ENCODE assay signal across 14 mouse cellular contexts in the genomic region with DNA sequence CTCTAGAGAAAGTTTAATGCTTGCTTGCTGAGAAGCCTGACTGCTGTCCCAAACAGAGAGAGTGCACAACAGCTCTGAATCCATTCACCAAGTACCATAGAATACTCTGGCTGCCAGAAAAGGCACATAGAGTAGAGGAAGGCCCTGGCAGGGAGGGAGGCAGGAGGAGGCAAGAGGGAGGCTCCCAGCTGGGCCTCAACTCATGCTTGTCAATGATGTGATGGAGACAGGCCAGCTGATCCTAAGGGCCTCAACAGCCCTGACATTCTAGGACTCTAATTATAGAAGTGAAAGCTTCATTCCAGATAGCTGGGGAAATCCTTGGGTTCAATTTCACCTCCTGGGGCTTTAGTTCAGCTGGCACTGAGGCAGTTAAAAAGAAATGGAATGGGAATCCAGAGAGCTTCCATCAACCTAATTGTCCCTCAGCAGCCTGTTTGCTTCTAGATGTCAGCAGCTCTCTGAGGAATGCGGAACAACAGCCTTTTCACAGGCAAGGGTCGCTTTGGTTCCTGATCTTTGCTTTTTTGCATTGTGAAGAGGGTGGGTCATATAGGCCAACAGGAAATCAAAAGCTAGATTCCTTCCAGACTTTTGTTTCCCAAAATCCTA.
A peak's percentile ranks its signal among the peaks of the same experiment; 100 is the strongest.
DNase-seq lines count a peak whose midpoint lies in the region; ATAC-seq and TF ChIP-seq lines count a peak whose summit lies in the region.
"Had no signal": no experiment of that assay in that cellular context is flagged by ENCODE, and none has a peak within 500 bp of the region (broad histone marks: within the 10 kb centered on the region; RNA-seq: fewer than 3 reads in every experiment).

No protein-coding gene starts in this region.

- no peaks in the 10 kb centered on the region for H3K9me3 ChIP-seq in limb, embryonic 14.5 days (ENCODE audit: control insufficient read depth, low read length)
- H3K9me3 ChIP-seq in limb, embryonic 10.5 days (replicated peaks) = no peaks in the 10 kb centered on the region
- H3K9me3 ChIP-seq: liver, embryonic 13.5 days had no signal

- no peaks in the 10 kb centered on the region for H3K4me1 ChIP-seq in limb, embryonic 14.5 days (ENCODE audit: control insufficient read depth, insufficient read depth, low read length)
- H3K4me1 ChIP-seq in limb, embryonic 10.5 days = no peaks in the 10 kb centered on the region
- H3K4me1 ChIP-seq: liver, embryonic 13.5 days had no signal

- H3K4me2 ChIP-seq in limb, embryonic 14.5 days (replicated peaks; ENCODE audit: low read depth, low read length, severe bottlenecking) = no peak overlapping the region
- H3K4me2 ChIP-seq: liver, embryonic 13.5 days; midbrain, embryonic 11.5 days had no signal

- DNase-seq in heart, adult 11 months = peak; percentile 83
- DNase-seq in heart, postnatal 36 days = no peak
- peak; percentile 2 for DNase-seq in limb, embryonic 14.5 days (ENCODE audit: low spot score)
- DNase-seq in limb, embryonic 10.5 days (ENCODE audit: low spot score) = no peak
- DNase-seq in heart, postnatal 14 days = peak; percentile 2 to 29
- DNase-seq in lung, postnatal 4 days = peak; percentile 17 to 58
- no peak for DNase-seq in gastrocnemius, postnatal 36 days
- DNase-seq in adrenal gland, adult 2 months = no peak
- DNase-seq: forebrain, postnatal 0 days; layer of hippocampus, postnatal 36 days; liver, embryonic 13.5 days; right cerebral cortex, adult 18-20 months; thymus, postnatal 36 days had no signal

- no peak for TF ChIP-seq POLR2A in limb, embryonic 14.5 days (IDR thresholded peaks at IDR 0.05; ENCODE audit: borderline replicate concordance, extremely low read depth, insufficient read depth, insufficient read length)

- ATAC-seq in limb, embryonic 14.5 days (ENCODE audit: low FRiP score, low read depth) = no peak; the same call in 1 of the 2 replicates
- ATAC-seq: forebrain, postnatal 0 days had no signal

- H3K27ac ChIP-seq in limb, embryonic 14.5 days (replicated peaks; ENCODE audit: low read depth, low read length) = no peak overlapping the region
- H3K27ac ChIP-seq in limb, embryonic 10.5 days = no peak overlapping the region
- H3K27ac ChIP-seq: liver, embryonic 13.5 days had no signal

- WGBS in limb, embryonic 14.5 days = 58% methylated on average over 2 of the region's 2 CpGs
- WGBS in limb, embryonic 10.5 days = 50% methylated on average over 2 of the region's 2 CpGs

- no peaks in the 10 kb centered on the region for H3K36me3 ChIP-seq in limb, embryonic 14.5 days (ENCODE audit: control insufficient read depth, insufficient read depth, low read length)
- H3K36me3 ChIP-seq in limb, embryonic 10.5 days = no peaks in the 10 kb centered on the region
- H3K36me3 ChIP-seq: liver, embryonic 13.5 days had no signal

- no peak overlapping the region for H3K9ac ChIP-seq in limb, embryonic 14.5 days (ENCODE audit: low read depth, low read length, severe bottlenecking)
- H3K9ac ChIP-seq: forebrain, postnatal 0 days; liver, embryonic 13.5 days had no signal

- H3K4me3 ChIP-seq in limb, embryonic 14.5 days (replicated peaks; ENCODE audit: low read length) = no peak overlapping the region
- no peak overlapping the region for H3K4me3 ChIP-seq in limb, embryonic 10.5 days
- H3K4me3 ChIP-seq: liver, embryonic 13.5 days had no signal

- H3K27me3 ChIP-seq in limb, embryonic 14.5 days (ENCODE audit: control insufficient read depth, insufficient read depth, low read length) = no peaks in the 10 kb centered on the region
- peaks cover 60% of the 10 kb centered on the region for H3K27me3 ChIP-seq in limb, embryonic 10.5 days (ENCODE audit: low read depth, poor library complexity, severe bottlenecking)
- H3K27me3 ChIP-seq: liver, embryonic 13.5 days had no signal

- intact Hi-C loops in heart, postnatal 36 days (cut with DNase I) = loop anchor here (10.0 kb wide), 2 partner anchors 208 to 418 kb away; no protein-coding TSS in a partner anchor
- intact Hi-C loops in heart, postnatal 14 days (cut with DNase I) = loop anchor here (10.0 kb wide), 2 partner anchors 148 to 418 kb away; no protein-coding TSS in a partner anchor
- intact Hi-C loops in gastrocnemius, postnatal 36 days (cut with DNase I) = no loop called here

Comparison
In these comparisons a context has a peak if more than half of its experiments do, and no peak if none do; other contexts are left out.
1. DNase-seq: peak in heart, adult 11 months (single experiment), limb, embryonic 14.5 days (single experiment), heart, postnatal 14 days (2 of 2) and lung, postnatal 4 days (2 of 2); none in heart, postnatal 36 days (0 of 2), limb, embryonic 10.5 days (single experiment), gastrocnemius, postnatal 36 days (0 of 2) and adrenal gland, adult 2 months (single experiment).